Mouse (Mus musculus): ENCODE data around the gene Bend7.

- TF ChIP-seq CTCF (conservative IDR thresholded peaks at IDR 0.05; ENCODE audit: insufficient read depth, insufficient read length, low read depth, low read length) (no peak), POLR2A (IDR thresholded peaks at IDR 0.05; ENCODE audit: low read depth, low read length) (no peak)
Measured at GRCm38 (mm10) chr2:4777291-4777690, 59.7 kb downstream of the Bend7 start.
